Mouse (Mus musculus) hindbrain, postnatal 0 days (tissue): ENCODE data around the gene Jam3. TPM values are rescaled to one million over a fixed set of nuclear protein-coding genes. Genes with fewer than 3 reads are reported as not detected.

Experiments used
- ATAC-seq: fragments of 200-750 bp; cut with Nextera tagmentation; 2 replicates; pipeline ENCODE4 v1.8.0; 2017; ENCODE audit warnings: mild to moderate bottlenecking, moderate TSS enrichment, moderate library complexity
- DNase-seq: peaks from one replicate; pipeline ENCODE4 v3.0.0-alpha.2; 2015; ENCODE audit warnings: low spot score
- H3K27ac ChIP-seq: fragments of 300-500 bp; sonication (generic); 2 replicates; pipeline ENCODE4 v1.5.1; 2014; ENCODE audit warnings: mild to moderate bottlenecking
- H3K27me3 ChIP-seq: fragments of 300-500 bp; sonication (generic); 2 replicates; pipeline ENCODE4 v1.6.1; 2014; ENCODE audit warnings: low read length, mixed read lengths; ENCODE audit not compliant: insufficient read depth
- H3K36me3 ChIP-seq: fragments of 300-500 bp; sonication (generic); 2 replicates; pipeline ENCODE4 v1.6.1; 2014; ENCODE audit warnings: low read length, mixed read lengths; ENCODE audit not compliant: insufficient read depth
- H3K4me1 ChIP-seq: fragments of 300-500 bp; sonication (generic); 2 replicates; pipeline ENCODE4 v1.6.1; 2014; ENCODE audit warnings: antibody characterized with exemption, low read length, mixed read lengths; ENCODE audit not compliant: insufficient read depth
- H3K4me2 ChIP-seq: fragments of 300-500 bp; sonication (generic); 2 replicates; pipeline ENCODE4 v1.6.1; 2014; ENCODE audit warnings: low read depth, mild to moderate bottlenecking, low read length, moderate library complexity, mixed read lengths
- H3K4me3 ChIP-seq: fragments of 300-500 bp; sonication (generic); 2 replicates; pipeline ENCODE4 v1.5.1; 2014; ENCODE audit warnings: low read length
- H3K9ac ChIP-seq: fragments of 300-500 bp; sonication (generic); replicated peaks from 2 replicates; pipeline ENCODE4 v1.6.1; 2014; ENCODE audit warnings: mild to moderate bottlenecking, low read length, moderate library complexity, mixed read lengths
- H3K9me3 ChIP-seq: fragments of 300-500 bp; sonication (generic); 2 replicates; pipeline ENCODE4 v1.6.1; 2016; ENCODE audit warnings: low read length, mixed read lengths
- CTCF ChIP-seq: IDR thresholded peaks from 2 replicates; pipeline ENCODE4 v1.5.1; 2016; ENCODE audit warnings: antibody characterized with exemption, control low read depth, low read depth
- WGBS: fragments of 180-500 bp; shearing (Covaris S2); extraction: QIAGEN DNeasy Blood & Tissue Kit; methylation state at CpG from one replicate; pipeline ENCODE4 v1.1.7; 2014; 5-methylcytosine and 5-hydroxymethylcytosine counted together
- polyA plus RNA-seq: library from polyadenylated mRNA; unstranded; fragments of >200 nt; fragmentation: Nextera tagmentation; extraction: Ambion mirVana; gene quantifications from 2 replicates; pipeline ENCODE4 v1.2.1, GENCODE M21; 2015
- total RNA-seq: library from RNA; depleted of rRNA; stranded (reverse); fragments of >200 nt; gene quantifications from 2 replicates; pipeline ENCODE4 v1.2.3, GENCODE M21; 2014

Gene Jam3
- total and polyA plus RNA-seq, 2 experiments from 2014 or later, result 28.9 to 37.6 TPM

GRCm38 (mm10) chr9:27140432-27141065 lies 14.7 kb downstream of the Jam3 start:
- Histone ChIP-seq H3K27ac (no peak overlapping the region), H3K4me2 (no peak overlapping the region), H3K36me3 (no peaks in the 10 kb centered on the region; the same call in 1 of the 2 replicates), H3K4me3 (no peak overlapping the region), H3K4me1 (no peaks in the 10 kb centered on the region), H3K27me3 (no peaks in the 10 kb centered on the region), H3K9ac (no peak overlapping the region), H3K9me3 (no peaks in the 10 kb centered on the region)
- DNase-seq (no peak), ATAC-seq (no peak)
- no peak for TF ChIP-seq CTCF
- 78% methylated on average over 10 of the region's 10 CpGs for WGBS

DNA sequence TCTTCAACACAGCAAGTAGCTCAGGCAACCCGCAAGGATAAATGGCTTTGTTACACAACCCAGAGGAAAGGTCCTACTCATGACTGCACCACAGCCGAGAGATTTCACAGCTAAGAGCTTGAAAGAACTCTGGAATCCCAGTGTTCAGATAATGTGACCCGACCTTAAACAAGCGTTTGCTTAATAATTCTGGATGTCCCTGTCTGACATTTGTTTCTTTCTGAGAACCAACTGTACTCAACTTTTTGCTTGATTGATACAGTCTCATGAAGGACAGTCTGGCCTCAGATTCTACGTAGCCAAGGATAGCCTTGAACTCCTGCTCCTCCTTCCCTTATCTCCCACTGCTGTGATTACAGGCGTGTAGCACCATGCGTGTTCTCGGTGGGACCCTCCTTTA lies 18.6 kb downstream of the Jam3 start:
- Histone ChIP-seq H3K9ac (no peak overlapping the region), H3K36me3 (no peaks in the 10 kb centered on the region; the same call in 1 of the 2 replicates), H3K4me2 (no peak overlapping the region), H3K27ac (no peak overlapping the region), H3K27me3 (no peaks in the 10 kb centered on the region), H3K4me3 (no peak overlapping the region), H3K4me1 (no peaks in the 10 kb centered on the region), H3K9me3 (no peaks in the 10 kb centered on the region)
- no peak for TF ChIP-seq CTCF
- DNase-seq (no peak), ATAC-seq (no peak)
- WGBS, result 90% methylated on average over 8 of the region's 8 CpGs

DNA sequence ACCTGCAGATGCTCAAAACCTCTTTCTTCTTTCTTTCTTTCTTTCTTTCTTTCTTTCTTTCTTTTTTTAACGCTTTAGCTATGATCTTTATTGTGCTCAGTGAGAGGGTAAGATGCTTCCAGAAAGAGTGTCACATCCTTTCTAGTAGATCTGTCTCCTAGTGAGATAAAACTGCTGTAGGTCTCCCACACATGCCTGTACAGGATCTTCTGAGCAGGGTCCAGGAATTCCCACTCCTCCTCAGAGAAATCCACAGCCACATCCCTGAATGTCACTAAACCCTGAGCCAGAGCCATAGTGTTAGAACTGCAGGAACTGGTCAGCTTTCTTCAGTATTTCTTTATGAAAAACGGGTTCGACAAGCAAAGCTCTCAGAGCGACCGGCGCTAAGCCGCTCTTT lies 19.8 kb downstream of the Jam3 start:
- no peak for DNase-seq
- Histone ChIP-seq H3K36me3 (no peaks in the 10 kb centered on the region), H3K4me2 (no peak overlapping the region), H3K9ac (no peak overlapping the region), H3K27ac (no peak overlapping the region), H3K4me1 (no peaks in the 10 kb centered on the region), H3K9me3 (no peaks in the 10 kb centered on the region), H3K4me3 (no peak overlapping the region), H3K27me3 (no peaks in the 10 kb centered on the region)
- no peak for ATAC-seq
- TF ChIP-seq CTCF, result no peak
- WGBS, result 89% methylated on average over 7 of the region's 7 CpGs

GRCm38 (mm10) chr9:27134410-27134809 lies 20.8 kb downstream of the Jam3 start:
- Histone ChIP-seq H3K4me1 (no peaks in the 10 kb centered on the region), H3K9ac (no peak overlapping the region), H3K9me3 (no peaks in the 10 kb centered on the region), H3K4me3 (no peak overlapping the region), H3K4me2 (no peak overlapping the region), H3K27me3 (no peaks in the 10 kb centered on the region), H3K36me3 (no peaks in the 10 kb centered on the region), H3K27ac (no peak overlapping the region)
- DNase-seq (peak; percentile 74), ATAC-seq (no peak)
- 79% methylated on average over 1 of the region's 1 CpGs for WGBS
- TF ChIP-seq CTCF, result peak; percentile 75

GRCm38 (mm10) chr9:27128629-27129028 lies 26.6 kb downstream of the Jam3 start:
- no peaks in the 10 kb centered on the region for H3K4me1 ChIP-seq
- TF ChIP-seq CTCF, result no peak
- ATAC-seq, result no peak

DNA sequence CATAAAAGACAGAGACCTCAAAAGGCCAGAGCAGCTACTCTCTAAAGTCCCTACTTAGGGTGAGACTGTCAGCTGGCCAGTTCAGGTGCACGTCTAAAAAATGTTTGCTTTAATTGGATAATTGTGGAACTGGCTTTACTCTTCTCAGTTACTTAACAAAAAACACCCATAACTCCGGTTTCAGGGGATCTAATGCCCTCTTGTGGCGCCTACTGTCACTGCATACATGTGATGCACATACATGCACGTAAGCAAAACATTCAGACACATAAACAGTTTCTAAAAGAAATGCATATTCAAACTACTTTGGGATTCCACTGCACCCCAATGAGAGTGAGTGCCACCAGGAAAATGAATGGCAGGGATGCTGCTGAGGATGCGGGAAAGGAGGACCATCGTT lies 28.7 kb downstream of the Jam3 start:
- WGBS, result 89% methylated on average over 6 of the region's 6 CpGs
- H3K9me3 ChIP-seq, result no peaks in the 10 kb centered on the region
- DNase-seq (peak; percentile 17), ATAC-seq (no peak)
- H3K27ac ChIP-seq, result no peak overlapping the region
- peak; percentile 43 for TF ChIP-seq CTCF
- no peak overlapping the region for H3K4me2 ChIP-seq
- 0 out of 2 replicates have a peak, but pooled peaks cover 11% of the 10 kb centered on the region for H3K4me1 ChIP-seq
- H3K4me3 ChIP-seq, result no peak overlapping the region
- H3K36me3 ChIP-seq, result no peaks in the 10 kb centered on the region
- no peaks in the 10 kb centered on the region for H3K27me3 ChIP-seq
- H3K9ac ChIP-seq, result no peak overlapping the region

More at GRCm38 (mm10) chr9:27128629-27129028, 26.6 kb downstream of the Jam3 start:
- no peak overlapping the region for H3K4me3 ChIP-seq
- H3K27ac ChIP-seq, result no peak overlapping the region
- no peaks in the 10 kb centered on the region for H3K27me3 ChIP-seq
- no peaks in the 10 kb centered on the region for H3K9me3 ChIP-seq
- no peak for DNase-seq
- no peak overlapping the region for H3K4me2 ChIP-seq
- H3K36me3 ChIP-seq, result no peaks in the 10 kb centered on the region
- H3K9ac ChIP-seq, result no peak overlapping the region
- 74% methylated on average over 4 of the region's 4 CpGs for WGBS

DNA sequence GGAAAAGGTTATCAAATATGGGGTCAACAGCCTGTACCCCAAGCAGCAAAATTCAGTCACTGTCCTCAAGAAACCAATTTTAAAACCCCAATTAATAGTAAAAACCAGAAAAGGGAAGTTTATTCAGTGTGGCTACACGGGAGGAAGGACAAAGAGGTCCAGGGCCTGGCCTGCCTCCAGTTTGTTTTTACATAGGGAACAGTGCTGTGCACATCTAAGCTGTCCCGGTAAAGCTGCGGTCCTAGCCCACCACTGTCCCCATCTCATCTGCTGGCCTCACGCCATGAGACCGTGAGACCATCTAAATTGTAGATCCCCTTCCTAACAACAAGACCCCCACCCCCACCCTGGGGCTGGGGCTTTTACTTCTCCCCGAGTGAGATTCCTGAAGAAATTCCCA lies 29.8 kb downstream of the Jam3 start:
- TF ChIP-seq CTCF, result no peak
- Histone ChIP-seq H3K4me1 (0 out of 2 replicates have a peak, but pooled peaks cover 11% of the 10 kb centered on the region), H3K27me3 (no peaks in the 10 kb centered on the region), H3K9me3 (no peaks in the 10 kb centered on the region), H3K36me3 (no peaks in the 10 kb centered on the region), H3K4me2 (no peak overlapping the region), H3K9ac (no peak overlapping the region), H3K27ac (no peak overlapping the region), H3K4me3 (no peak overlapping the region)
- 27% methylated on average over 6 of the region's 6 CpGs for WGBS
- no peak for ATAC-seq
- DNase-seq, result no peak
